Mouse (Mus musculus) ovary, postnatal 14 days (tissue): ENCODE results near the gene Med12.
"Not testable (repeated sequence)": the region's sequence is repeated elsewhere in the genome, so short reads cannot be mapped to it uniquely, and the experiment has no call there.

Source experiments
- DNase-seq: peaks from one replicate; pipeline ENCODE4 v3.0.0; 2022; ENCODE audit warnings: low spot score

Gene Med12

GRCm38 (mm10) chrX:101299473-101300426 is 25.9 kb downstream of the Med12 start:
- no peak for DNase-seq

GRCm38 (mm10) chrX:101300427-101301030 is 26.7 kb downstream of the Med12 start:
- no peak for DNase-seq

DNA sequence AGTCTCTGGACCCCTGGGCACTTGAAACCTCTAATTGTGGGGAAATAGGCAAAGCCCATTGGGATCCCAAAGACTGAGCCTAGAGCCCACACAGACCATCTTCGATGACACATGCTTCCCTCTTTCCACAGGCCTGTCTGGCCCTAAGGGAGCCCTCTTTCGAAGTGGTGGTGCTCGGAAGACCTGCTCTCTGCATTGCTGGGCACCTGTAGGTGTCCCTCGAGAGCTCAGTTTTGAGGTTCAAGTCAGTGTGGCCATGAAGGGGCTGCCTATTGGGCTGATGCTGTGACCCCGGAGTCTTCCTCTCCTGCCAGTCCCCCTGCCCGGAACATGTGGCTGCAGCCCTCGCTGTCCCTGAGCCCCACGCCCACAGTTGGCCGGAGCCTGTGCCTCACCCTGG is 27.8 kb downstream of the Med12 start:
- no peak for DNase-seq

GRCm38 (mm10) chrX:101304646-101305045 is 30.8 kb downstream of the Med12 start:
- no peak for DNase-seq

DNA sequence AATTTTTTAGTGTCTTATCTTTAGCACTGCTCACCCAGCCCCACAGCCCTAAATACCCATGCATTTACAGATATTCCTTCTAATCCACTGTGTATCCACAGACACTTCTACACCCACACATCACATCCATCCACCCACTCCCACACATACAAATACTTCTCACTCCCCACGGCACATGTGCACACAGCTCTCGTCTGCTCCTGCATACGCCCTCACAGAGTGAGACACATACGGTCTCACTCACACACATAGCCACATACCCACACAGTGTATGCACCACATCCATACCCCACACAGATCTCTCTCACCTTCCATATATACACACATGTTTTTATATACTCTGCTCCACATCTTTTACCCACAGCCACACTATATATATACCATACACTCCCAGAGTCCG is 35.5 kb downstream of the Med12 start:
- no peak for DNase-seq

GRCm38 (mm10) chrX:101313625-101314359 is 40.0 kb downstream of the Med12 start:
- DNase-seq = no peak

DNA sequence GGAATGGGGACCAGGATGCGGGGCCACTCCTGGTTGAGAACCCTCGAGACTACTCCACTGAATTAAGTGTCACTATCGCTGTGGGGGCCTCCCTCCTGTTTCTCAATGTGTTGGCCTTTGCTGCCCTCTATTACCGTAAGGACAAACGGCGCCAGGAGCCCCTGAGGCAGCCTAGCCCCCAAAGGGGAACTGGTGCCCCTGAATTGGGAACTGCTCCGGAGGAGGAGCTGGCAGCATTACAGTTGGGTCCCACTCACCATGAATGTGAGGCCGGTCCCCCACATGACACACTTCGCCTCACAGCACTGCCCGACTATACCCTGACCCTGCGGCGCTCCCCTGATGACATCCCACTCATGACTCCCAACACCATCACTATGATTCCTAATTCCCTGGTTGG is 45.9 kb downstream of the Med12 start:
- DNase-seq = no peak

- no peak for DNase-seq
Measured at GRCm38 (mm10) chrX:101325989-101326899, 52.4 kb downstream of the Med12 start.

DNA sequence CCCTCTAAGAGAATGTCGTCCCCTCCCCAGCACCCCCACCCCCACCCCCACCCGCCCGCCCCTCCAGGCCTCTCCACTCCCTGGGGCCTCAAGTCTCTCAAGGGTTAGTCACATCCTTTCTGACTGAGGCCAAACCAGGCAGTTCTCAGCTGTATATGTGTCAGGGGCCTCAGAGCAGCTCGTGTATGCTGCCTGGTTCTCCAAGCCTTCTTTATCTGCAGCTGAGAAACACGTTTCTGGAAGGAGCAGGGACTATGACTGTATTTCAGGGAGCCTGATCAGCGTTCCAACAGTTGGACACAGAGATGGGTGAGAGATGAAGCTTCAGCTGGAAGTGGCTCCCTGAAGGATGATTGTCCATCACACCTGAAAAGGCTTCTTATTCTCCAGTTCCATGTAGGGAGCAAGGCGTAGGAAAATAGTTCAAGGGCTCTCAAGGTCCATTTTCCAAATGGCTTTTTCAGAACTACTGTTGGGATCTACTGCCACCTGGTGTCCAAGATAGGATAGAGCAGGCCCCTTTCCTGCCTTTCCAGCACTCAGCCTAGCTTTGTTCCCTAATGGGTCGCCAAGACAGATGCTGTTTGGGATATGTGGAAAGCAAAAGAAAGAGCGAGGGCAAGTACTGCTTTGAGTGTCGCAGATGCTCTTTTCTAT is 55.7 kb downstream of the Med12 start:
- DNase-seq = peak; percentile 61

GRCm38 (mm10) chrX:101332031-101332374 is 58.2 kb downstream of the Med12 start:
- no peak for DNase-seq

DNA sequence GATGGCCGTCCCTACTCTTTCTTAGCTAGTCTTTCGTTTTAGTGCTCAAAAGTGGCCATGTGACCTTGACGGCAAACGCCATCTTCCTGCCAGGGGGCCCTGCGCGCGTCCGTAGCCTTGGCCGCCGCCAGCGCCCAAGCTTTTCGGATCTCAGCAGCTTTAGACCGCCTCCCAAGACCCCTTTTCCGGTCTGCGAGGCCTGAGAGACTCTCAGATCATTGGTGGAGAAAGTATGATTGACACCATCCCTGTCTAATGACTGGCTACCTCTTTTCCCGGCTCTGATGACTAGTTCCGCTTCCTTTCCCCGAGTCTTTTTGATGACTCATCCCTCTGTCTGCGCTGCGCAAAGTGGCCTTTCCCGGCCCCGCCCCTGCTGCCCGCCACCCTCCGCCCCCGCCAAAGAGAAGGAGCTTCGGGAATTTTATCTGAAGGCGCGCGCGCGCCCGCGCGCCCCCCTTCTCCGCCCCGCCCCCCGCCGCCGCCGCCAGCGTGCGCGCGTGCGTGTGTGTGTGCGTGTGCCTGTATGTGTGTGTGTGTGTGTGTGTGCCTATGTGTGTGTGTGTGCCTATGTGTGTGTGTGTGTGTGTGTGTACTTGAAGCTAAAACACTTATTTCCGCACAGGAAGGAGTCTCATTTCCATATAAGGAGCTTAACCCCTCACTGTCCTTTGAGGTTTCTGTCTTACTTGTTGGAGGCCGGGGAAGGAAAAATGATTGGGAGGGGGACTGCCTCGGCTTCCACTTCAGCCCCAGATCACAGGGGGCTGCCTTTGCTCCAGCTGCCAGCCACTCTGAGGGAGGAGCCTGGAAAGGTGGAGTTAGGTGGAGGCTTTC is 58.8 kb downstream of the Med12 start:
- DNase-seq = peak; percentile 61

GRCm38 (mm10) chrX:101334606-101335005 is 60.8 kb downstream of the Med12 start:
- DNase-seq = no peak

- DNase-seq = no peak
Measured at GRCm38 (mm10) chrX:101338666-101339065, 64.8 kb downstream of the Med12 start.

GRCm38 (mm10) chrX:101342837-101343236 is 69.0 kb downstream of the Med12 start:
- not testable (repeated sequence) for DNase-seq

DNA sequence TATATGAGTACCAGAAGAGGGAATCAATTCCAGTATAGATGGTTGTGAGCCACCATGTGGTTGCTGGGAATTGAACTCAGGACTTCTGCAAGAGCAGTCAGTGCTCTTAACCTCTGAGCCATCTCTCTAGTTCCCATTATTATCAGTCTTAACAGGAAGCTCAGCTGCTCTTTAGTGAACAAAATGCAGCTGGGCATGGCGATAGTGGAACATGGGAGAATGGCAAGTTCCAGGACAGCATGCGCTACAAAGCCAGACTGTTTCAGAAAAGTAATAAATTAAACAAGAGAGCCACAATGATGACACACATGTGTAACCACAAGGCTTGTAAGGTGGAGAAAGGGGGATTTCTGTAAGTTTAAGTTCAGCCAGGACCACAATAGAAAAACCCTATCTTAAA is 71.6 kb downstream of the Med12 start:
- no peak for DNase-seq

- DNase-seq = no peak
Measured at GRCm38 (mm10) chrX:101346475-101346874, 72.6 kb downstream of the Med12 start.
